Mouse (Mus musculus) liver, postnatal 0 days (tissue): Measurements from ENCODE around the gene Tk2. TPM values are rescaled to one million over a fixed set of nuclear protein-coding genes. Genes with fewer than 3 reads are reported as not detected.
A peak's percentile ranks its signal among the peaks of the same experiment; 100 is the strongest.

Source experiments
- ATAC-seq: fragments of 200-750 bp; cut with Nextera tagmentation; 2 replicates; pipeline ENCODE4 v1.8.0; 2017; ENCODE audit warnings: mild to moderate bottlenecking, moderate library complexity
- DNase-seq: peaks from one replicate; pipeline ENCODE4 v3.0.0-alpha.2; 2016
- H3K27ac ChIP-seq: fragments of 300-500 bp; sonication (generic); 2 replicates; pipeline ENCODE4 v1.5.1; 2014; ENCODE audit warnings: antibody characterized with exemption, moderate library complexity, mild to moderate bottlenecking, low read depth
- H3K27me3 ChIP-seq: fragments of 300-500 bp; sonication (generic); 2 replicates; pipeline ENCODE4 v1.6.1; 2014; ENCODE audit warnings: low read length, control low read depth, mixed read lengths; ENCODE audit not compliant: insufficient read depth
- H3K36me3 ChIP-seq: fragments of 300-500 bp; sonication (generic); replicated peaks from 2 replicates; pipeline ENCODE4 v1.6.1; 2014; ENCODE audit warnings: mild to moderate bottlenecking, control low read depth, low read length, moderate library complexity, mixed read lengths; ENCODE audit not compliant: insufficient read depth
- H3K4me1 ChIP-seq: fragments of 300-500 bp; sonication (generic); 2 replicates; pipeline ENCODE4 v1.6.1; 2014; ENCODE audit warnings: antibody characterized with exemption, mild to moderate bottlenecking, control low read depth; ENCODE audit not compliant: insufficient read depth
- H3K4me2 ChIP-seq: fragments of 300-500 bp; sonication (generic); 2 replicates; pipeline ENCODE4 v1.6.1; 2014; ENCODE audit warnings: low read depth, mild to moderate bottlenecking, low read length, moderate library complexity, mixed read lengths
- H3K4me3 ChIP-seq: fragments of 300-500 bp; sonication (generic); 2 replicates; pipeline ENCODE4 v1.5.1; 2014; ENCODE audit warnings: low read depth, low read length
- H3K9ac ChIP-seq: fragments of 300-500 bp; sonication (generic); replicated peaks from 2 replicates; pipeline ENCODE4 v1.6.1; 2014; ENCODE audit warnings: mild to moderate bottlenecking, moderate library complexity
- H3K9me3 ChIP-seq: fragments of 300-500 bp; sonication (generic); 2 replicates; pipeline ENCODE4 v1.6.1; 2016; ENCODE audit warnings: mild to moderate bottlenecking, control low read depth, low read length, mixed read lengths
- CTCF ChIP-seq: sonication (generic); IDR thresholded peaks from 2 replicates; pipeline ENCODE4 v1.5.1; 2016; ENCODE audit warnings: antibody characterized with exemption, low read depth
- EP300 ChIP-seq: IDR thresholded peaks from 2 replicates; pipeline ENCODE4 v1.6.1; 2016; ENCODE audit warnings: antibody characterized with exemption, low read depth, mild to moderate bottlenecking
- WGBS: fragments of 180-500 bp; shearing (Covaris S2); extraction: QIAGEN DNeasy Blood & Tissue Kit; methylation state at CpG from one replicate; pipeline ENCODE4 v1.1.7; 2014; ENCODE audit not compliant: insufficient replicate concordance; 5-methylcytosine and 5-hydroxymethylcytosine counted together
- polyA plus RNA-seq: library from polyadenylated mRNA; unstranded; fragments of >200 nt; fragmentation: Nextera tagmentation; extraction: Ambion mirVana; gene quantifications from 2 replicates; pipeline ENCODE4 v1.2.1, GENCODE M21; 2015

The Tk2 gene
- polyA plus RNA-seq, 1 experiment from 2014 or later, result 10.6 TPM

- WGBS, result 35% methylated on average over 22 of the region's 22 CpGs
These were observed 1.1 kb downstream of the Tk2 start for GRCm38 (mm10) chr8:104247054-104247907.

GRCm38 (mm10) chr8:104246621-104247020 is 1.7 kb downstream of the Tk2 start:
- ATAC-seq (no peak), DNase-seq (no peak)
- Histone ChIP-seq H3K4me3 (no peak overlapping the region), H3K4me2 (peak overlapping the region; percentile 88), H3K36me3 (peaks cover 9% of the 10 kb centered on the region), H3K9ac (no peak overlapping the region), H3K4me1 (peaks cover 17% of the 10 kb centered on the region), H3K27ac (peak overlapping the region; percentile 91), H3K9me3 (no peaks in the 10 kb centered on the region), H3K27me3 (no peaks in the 10 kb centered on the region)
- TF ChIP-seq EP300 (no peak), CTCF (no peak)
- WGBS, result 63% methylated on average over 4 of the region's 4 CpGs

More at GRCm38 (mm10) chr8:104247054-104247907, 1.1 kb downstream of the Tk2 start:
- DNase-seq (peak; percentile 78), ATAC-seq (peak; percentile 16; the same call in 1 of the 2 replicates)
- H3K27me3 ChIP-seq, result no peaks in the 10 kb centered on the region
- H3K4me2 ChIP-seq, result peak overlapping the region; percentile 88
- H3K4me3 ChIP-seq, result peak overlapping the region; percentile 93
- peak overlapping the region; percentile 91 for H3K27ac ChIP-seq
- peaks cover 17% of the 10 kb centered on the region for H3K4me1 ChIP-seq
- peak overlapping the region; percentile 91 for H3K9ac ChIP-seq
- peaks cover 7% of the 10 kb centered on the region for H3K36me3 ChIP-seq
- no peaks in the 10 kb centered on the region for H3K9me3 ChIP-seq
- TF ChIP-seq EP300, result no peak
- TF ChIP-seq CTCF, result no peak

GRCm38 (mm10) chr8:104242038-104242644 is 6.2 kb downstream of the Tk2 start:
- H3K4me2 ChIP-seq, result no peak overlapping the region
- ATAC-seq, result no peak
- no peak overlapping the region for H3K4me3 ChIP-seq
- no peaks in the 10 kb centered on the region for H3K9me3 ChIP-seq
- DNase-seq, result no peak
- H3K27ac ChIP-seq, result no peak overlapping the region
- H3K9ac ChIP-seq, result no peak overlapping the region
- TF ChIP-seq CTCF (no peak), EP300 (no peak)
- peaks cover 12% of the 10 kb centered on the region; the same call in 1 of the 2 replicates for H3K4me1 ChIP-seq
- H3K27me3 ChIP-seq, result no peaks in the 10 kb centered on the region
- peaks cover 44% of the 10 kb centered on the region for H3K36me3 ChIP-seq
- WGBS, result 64% methylated on average over 12 of the region's 12 CpGs

GRCm38 (mm10) chr8:104239418-104239861 is 8.9 kb downstream of the Tk2 start:
- H3K4me2 ChIP-seq, result peak overlapping the region; percentile 32

GRCm38 (mm10) chr8:104234573-104234972 is 13.8 kb downstream of the Tk2 start:
- TF ChIP-seq EP300, result no peak
- TF ChIP-seq CTCF, result peak; percentile 54
- Histone ChIP-seq H3K4me1 (peaks cover 4% of the 10 kb centered on the region), H3K4me2 (no peak overlapping the region), H3K9ac (no peak overlapping the region), H3K36me3 (peaks cover 62% of the 10 kb centered on the region), H3K27me3 (no peaks in the 10 kb centered on the region), H3K4me3 (no peak overlapping the region), H3K27ac (no peak overlapping the region), H3K9me3 (no peaks in the 10 kb centered on the region)
- ATAC-seq, result no peak
- DNase-seq, result no peak
- WGBS, result 67% methylated on average over 6 of the region's 6 CpGs

More at GRCm38 (mm10) chr8:104239418-104239861, 8.9 kb downstream of the Tk2 start:
- WGBS, result 39% methylated on average over 10 of the region's 10 CpGs
- H3K9me3 ChIP-seq, result no peaks in the 10 kb centered on the region
- H3K4me3 ChIP-seq, result no peak overlapping the region
- H3K27ac ChIP-seq, result peak overlapping the region; percentile 29
- TF ChIP-seq EP300 (peak; percentile 56; the same call in 1 of the 2 replicates), CTCF (no peak)
- H3K27me3 ChIP-seq, result no peaks in the 10 kb centered on the region
- DNase-seq (no peak), ATAC-seq (peak; percentile 67)
- no peak overlapping the region for H3K9ac ChIP-seq
- H3K36me3 ChIP-seq, result peaks cover 60% of the 10 kb centered on the region
- H3K4me1 ChIP-seq, result peaks cover 7% of the 10 kb centered on the region; the same call in 1 of the 2 replicates

- no peak overlapping the region for H3K9ac ChIP-seq
- no peak overlapping the region for H3K4me3 ChIP-seq
- no peak overlapping the region for H3K4me2 ChIP-seq
- 67% methylated on average over 5 of the region's 5 CpGs for WGBS
- no peaks in the 10 kb centered on the region for H3K27me3 ChIP-seq
- H3K36me3 ChIP-seq, result peaks cover 64% of the 10 kb centered on the region
- peak; percentile 52 for DNase-seq
- TF ChIP-seq CTCF (no peak), EP300 (no peak)
- peak; percentile 50 for ATAC-seq
- peak overlapping the region; percentile 65 for H3K27ac ChIP-seq
- H3K4me1 ChIP-seq, result peaks cover 2% of the 10 kb centered on the region; the same call in 1 of the 2 replicates
- H3K9me3 ChIP-seq, result no peaks in the 10 kb centered on the region
These were observed 15.4 kb downstream of the Tk2 start for GRCm38 (mm10) chr8:104232919-104233318.
